Mouse (Mus musculus) cerebellum, adult 9-11 months (tissue): ENCODE data around the gene Rtn4rl2.
A peak's percentile ranks its signal among the peaks of the same experiment; 100 is the strongest.

ENCODE experiments used
- DNase-seq: peaks from one replicate; pipeline ENCODE4 v3.0.0; 2022

Gene Rtn4rl2

GRCm38 (mm10) chr2:84884611-84885010, 1.9 kb downstream of the Rtn4rl2 start:
- DNase-seq = no peak

GRCm38 (mm10) chr2:84883942-84884341, 2.6 kb downstream of the Rtn4rl2 start:
- no peak for DNase-seq

GRCm38 (mm10) chr2:84883530-84883929, 3.0 kb downstream of the Rtn4rl2 start:
- no peak for DNase-seq

- no peak for DNase-seq
These were observed 3.4 kb downstream of the Rtn4rl2 start for GRCm38 (mm10) chr2:84883084-84883483.

- no peak for DNase-seq
These were observed 3.9 kb downstream of the Rtn4rl2 start for GRCm38 (mm10) chr2:84882606-84883005.

GRCm38 (mm10) chr2:84880590-84880989, 5.9 kb downstream of the Rtn4rl2 start:
- no peak for DNase-seq

- DNase-seq = no peak
These were observed 10.7 kb downstream of the Rtn4rl2 start for GRCm38 (mm10) chr2:84875842-84876241.

GRCm38 (mm10) chr2:84872105-84872716, 14.3 kb downstream of the Rtn4rl2 start:
- DNase-seq = no peak

GRCm38 (mm10) chr2:84870623-84871160, 15.8 kb downstream of the Rtn4rl2 start:
- no peak for DNase-seq

- DNase-seq = no peak
These were observed 17.5 kb downstream of the Rtn4rl2 start for GRCm38 (mm10) chr2:84868977-84869376.

- no peak for DNase-seq
These were observed 18.0 kb downstream of the Rtn4rl2 start for GRCm38 (mm10) chr2:84868521-84868943.

GRCm38 (mm10) chr2:84865616-84866571, 20.6 kb downstream of the Rtn4rl2 start:
- DNase-seq = no peak

- no peak for DNase-seq
These were observed 24.3 kb downstream of the Rtn4rl2 start for GRCm38 (mm10) chr2:84862231-84862630.

- no peak for DNase-seq
These were observed 25.1 kb downstream of the Rtn4rl2 start for GRCm38 (mm10) chr2:84861430-84861829.

- no peak for DNase-seq
These were observed 26.3 kb downstream of the Rtn4rl2 start for GRCm38 (mm10) chr2:84859991-84860780.

- DNase-seq = no peak
These were observed 28.0 kb downstream of the Rtn4rl2 start for GRCm38 (mm10) chr2:84858551-84858950.

GRCm38 (mm10) chr2:84855732-84856131, 30.8 kb downstream of the Rtn4rl2 start:
- peak; percentile 13 for DNase-seq

GRCm38 (mm10) chr2:84851130-84852040, 35.1 kb downstream of the Rtn4rl2 start:
- no peak for DNase-seq

GRCm38 (mm10) chr2:84850407-84851129, 35.9 kb downstream of the Rtn4rl2 start:
- DNase-seq = no peak

GRCm38 (mm10) chr2:84845226-84845625, 41.3 kb downstream of the Rtn4rl2 start:
- no peak for DNase-seq

- no peak for DNase-seq
These were observed 42.9 kb downstream of the Rtn4rl2 start for GRCm38 (mm10) chr2:84843654-84844053.
